Mouse (Mus musculus): ENCODE measurements around the gene Msantd2. TPM values are rescaled to one million over a fixed set of nuclear protein-coding genes. Genes with fewer than 3 reads are reported as not detected.
A peak's percentile ranks its signal among the peaks of the same experiment; 100 is the strongest.

The Msantd2 gene
- polyA plus RNA-seq, 1 experiment: 40.7 TPM

- Histone ChIP-seq H3K27me3 (ENCODE audit: control insufficient read depth, insufficient read depth, low read length) (no peaks in the 10 kb centered on the region), H3K4me1 (ENCODE audit: control insufficient read depth, insufficient read depth, low read length) (peaks cover 13% of the 10 kb centered on the region), H3K4me3 (replicated peaks; ENCODE audit: insufficient read depth, low read depth, low read length) (no peak overlapping the region), H3K27ac (ENCODE audit: insufficient read depth, low read length) (no peak overlapping the region; the same call in 1 of the 2 replicates)
- TF ChIP-seq CTCF (IDR thresholded peaks at IDR 0.05; ENCODE audit: borderline replicate concordance, insufficient read depth, low read depth, low read length) (0 out of 2 replicates have a peak, but pooled peaks have one; percentile 15), POLR2A (IDR thresholded peaks at IDR 0.05; ENCODE audit: borderline replicate concordance, insufficient read depth, low read length) (no peak)
- DNase-seq: no peak
- WGBS: 71% methylated on average over 21 of the region's 21 CpGs
Measured at GRCm38 (mm10) chr9:37526443-37527395, 37.6 kb downstream of the Msantd2 start.

- 30% methylated on average over 41 of the region's 41 CpGs for WGBS
- Histone ChIP-seq H3K4me3 (replicated peaks; ENCODE audit: insufficient read depth, low read depth, low read length) (peak within 1 kb of the TSS; percentile 34), H3K27ac (ENCODE audit: insufficient read depth, low read length) (no peak within 1 kb of the TSS; the same call in 1 of the 2 replicates), H3K27me3 (ENCODE audit: control insufficient read depth, insufficient read depth, low read length) (no peaks in the 10 kb centered on the region), H3K4me1 (ENCODE audit: control insufficient read depth, insufficient read depth, low read length) (peaks cover 13% of the 10 kb centered on the region)
- TF ChIP-seq CTCF (IDR thresholded peaks at IDR 0.05; ENCODE audit: borderline replicate concordance, insufficient read depth, low read depth, low read length): no peak
- no peak for TF ChIP-seq POLR2A (IDR thresholded peaks at IDR 0.05; ENCODE audit: borderline replicate concordance, insufficient read depth, low read length)
- peak in 1 of 2 experiments; percentile 25 for DNase-seq
Measured at GRCm38 (mm10) chr9:37527396-37528224, 38.5 kb downstream of the Msantd2 start, which contains the start of gene Esam. TSS of gene Esam (plus strand) at chr9:37528078.

GRCm38 (mm10) chr9:37528225-37528970 is 39.3 kb downstream of the Msantd2 start:
- no peaks in the 10 kb centered on the region for H3K27me3 ChIP-seq (ENCODE audit: control insufficient read depth, insufficient read depth, low read length)
- TF ChIP-seq CTCF (IDR thresholded peaks at IDR 0.05; ENCODE audit: borderline replicate concordance, insufficient read depth, low read depth, low read length): no peak
- no peak for TF ChIP-seq POLR2A (IDR thresholded peaks at IDR 0.05; ENCODE audit: borderline replicate concordance, insufficient read depth, low read length)
- no peak for DNase-seq
- WGBS: 70% methylated on average over 9 of the region's 9 CpGs
- H3K4me3 ChIP-seq (replicated peaks; ENCODE audit: insufficient read depth, low read depth, low read length): peak overlapping the region; percentile 34
- no peak overlapping the region for H3K27ac ChIP-seq (ENCODE audit: insufficient read depth, low read length)
- peaks cover 13% of the 10 kb centered on the region for H3K4me1 ChIP-seq (ENCODE audit: control insufficient read depth, insufficient read depth, low read length)

GRCm38 (mm10) chr9:37530031-37530887 is 41.1 kb downstream of the Msantd2 start:
- no peak for TF ChIP-seq POLR2A (IDR thresholded peaks at IDR 0.05; ENCODE audit: borderline replicate concordance, insufficient read depth, low read length)
- peak; percentile 14; the same call in 1 of the 2 replicates for TF ChIP-seq CTCF (IDR thresholded peaks at IDR 0.05; ENCODE audit: borderline replicate concordance, insufficient read depth, low read depth, low read length)
- 3% methylated on average over 32 of the region's 32 CpGs for WGBS
- peak overlapping the region; percentile 2; the same call in 1 of the 2 replicates for H3K27ac ChIP-seq (ENCODE audit: insufficient read depth, low read length)
- H3K4me3 ChIP-seq (replicated peaks; ENCODE audit: insufficient read depth, low read depth, low read length): peak overlapping the region; percentile 62
- peak; percentile 52 to 66 for DNase-seq
- no peaks in the 10 kb centered on the region for H3K27me3 ChIP-seq (ENCODE audit: control insufficient read depth, insufficient read depth, low read length)
- peaks cover 13% of the 10 kb centered on the region for H3K4me1 ChIP-seq (ENCODE audit: control insufficient read depth, insufficient read depth, low read length)

- Histone ChIP-seq H3K27me3 (ENCODE audit: control insufficient read depth, insufficient read depth, low read length) (no peaks in the 10 kb centered on the region), H3K27ac (ENCODE audit: insufficient read depth, low read length) (no peak overlapping the region)
- 14% methylated on average over 31 of the region's 31 CpGs for WGBS
Measured at GRCm38 (mm10) chr9:37530888-37531705, 42.0 kb downstream of the Msantd2 start.

GRCm38 (mm10) chr9:37536851-37537250 is 47.7 kb downstream of the Msantd2 start:
- DNase-seq: no peak
- Histone ChIP-seq H3K27ac (ENCODE audit: insufficient read depth, low read length) (no peak overlapping the region), H3K27me3 (ENCODE audit: control insufficient read depth, insufficient read depth, low read length) (no peaks in the 10 kb centered on the region), H3K4me3 (replicated peaks; ENCODE audit: insufficient read depth, low read depth, low read length) (no peak overlapping the region), H3K4me1 (ENCODE audit: control insufficient read depth, insufficient read depth, low read length) (no peaks in the 10 kb centered on the region)
- TF ChIP-seq POLR2A (IDR thresholded peaks at IDR 0.05; ENCODE audit: borderline replicate concordance, insufficient read depth, low read length): no peak
- TF ChIP-seq CTCF (IDR thresholded peaks at IDR 0.05; ENCODE audit: borderline replicate concordance, insufficient read depth, low read depth, low read length): no peak
- 82% methylated on average over 4 of the region's 4 CpGs for WGBS

More at GRCm38 (mm10) chr9:37530888-37531705, 42.0 kb downstream of the Msantd2 start:
- peak overlapping the region; percentile 62 for H3K4me3 ChIP-seq (replicated peaks; ENCODE audit: insufficient read depth, low read depth, low read length)
- TF ChIP-seq POLR2A (IDR thresholded peaks at IDR 0.05; ENCODE audit: borderline replicate concordance, insufficient read depth, low read length) (no peak), CTCF (IDR thresholded peaks at IDR 0.05; ENCODE audit: borderline replicate concordance, insufficient read depth, low read depth, low read length) (peak; percentile 37)
- peaks cover 13% of the 10 kb centered on the region for H3K4me1 ChIP-seq (ENCODE audit: control insufficient read depth, insufficient read depth, low read length)
- peak; percentile 58 to 61 for DNase-seq

Data from cerebellum, adult 2 months (tissue).